Mouse (Mus musculus) limb, embryonic 11.5 days (tissue): Measurements from ENCODE around the gene Zfp972. TPM values are rescaled to one million over a fixed set of nuclear protein-coding genes. Genes with fewer than 3 reads are reported as not detected.
"Not testable (repeated sequence)": the region's sequence is repeated elsewhere in the genome, so short reads cannot be mapped to it uniquely, and the experiment has no call there.

Experiments
- ATAC-seq: fragments of 200-750 bp; cut with Nextera tagmentation; 2 replicates; pipeline ENCODE4 v1.8.0; 2017; ENCODE audit warnings: low read depth; ENCODE audit not compliant: insufficient number of reproducible peaks, low FRiP score, low TSS enrichment
- DNase-seq: peaks from one replicate; pipeline ENCODE4 v3.0.0-alpha.2; 2015; ENCODE audit warnings: low spot score
- H3K27ac ChIP-seq: fragments of 300-500 bp; sonication (generic); replicated peaks from 2 replicates; pipeline ENCODE4 v1.5.1; 2014; ENCODE audit warnings: low read depth, mild to moderate bottlenecking, low read length
- H3K27me3 ChIP-seq: fragments of 300-500 bp; sonication (generic); 2 replicates; pipeline ENCODE4 v1.6.1; 2014; ENCODE audit warnings: mild to moderate bottlenecking, low read length, mixed read lengths; ENCODE audit not compliant: control insufficient read depth, insufficient read depth
- H3K36me3 ChIP-seq: fragments of 300-500 bp; sonication (generic); 2 replicates; pipeline ENCODE4 v1.6.1; 2014; ENCODE audit warnings: mild to moderate bottlenecking, low read length, moderate library complexity, mixed read lengths; ENCODE audit not compliant: control insufficient read depth, insufficient read depth
- H3K4me1 ChIP-seq: fragments of 300-500 bp; sonication (generic); 2 replicates; pipeline ENCODE4 v1.6.1; 2014; ENCODE audit warnings: low read length, mixed read lengths; ENCODE audit not compliant: control insufficient read depth, insufficient read depth
- H3K4me2 ChIP-seq: fragments of 300-500 bp; sonication (generic); 2 replicates; pipeline ENCODE4 v1.6.1; 2014; ENCODE audit warnings: low read depth, mild to moderate bottlenecking, moderate library complexity; ENCODE audit not compliant: severe bottlenecking
- H3K4me3 ChIP-seq: fragments of 300-500 bp; sonication (generic); 2 replicates; pipeline ENCODE4 v1.5.1; 2014; ENCODE audit warnings: low read depth, low read length
- H3K9ac ChIP-seq: fragments of 300-500 bp; sonication (generic); 2 replicates; pipeline ENCODE4 v1.6.1; 2014; ENCODE audit warnings: mild to moderate bottlenecking, low read length
- H3K9me3 ChIP-seq: fragments of 300-500 bp; sonication (generic); 2 replicates; pipeline ENCODE4 v1.6.1; 2016; ENCODE audit warnings: low read length; ENCODE audit not compliant: control insufficient read depth
- WGBS: fragments of 180-500 bp; shearing (Covaris S2); extraction: QIAGEN DNeasy Blood & Tissue Kit; methylation state at CpG from one replicate; pipeline ENCODE4 v1.1.7; 2014; 5-methylcytosine and 5-hydroxymethylcytosine counted together
- polyA plus RNA-seq: library from polyadenylated mRNA; unstranded; fragments of >200 nt; fragmentation: Nextera tagmentation; extraction: Ambion mirVana; gene quantifications from 2 replicates; pipeline ENCODE4 v1.2.1, GENCODE M21; 2014

Gene Zfp972
- not detected in 2 replicates for polyA plus RNA-seq

- not testable (repeated sequence) for ATAC-seq, H3K4me3 ChIP-seq, H3K27me3 ChIP-seq, H3K9me3 ChIP-seq, H3K4me1 ChIP-seq, DNase-seq, H3K9ac ChIP-seq, H3K4me2 ChIP-seq, H3K27ac ChIP-seq, H3K36me3 ChIP-seq
- WGBS = 78% methylated on average over 3 of the region's 5 CpGs
Measured at GRCm38 (mm10) chr2:177925563-177926103, at the start of gene Zfp972. Gene Zfp972, minus strand, starts transcription at chr2:177925613.

- 89% methylated on average over 6 of the region's 7 CpGs for WGBS
- H3K27ac ChIP-seq, H3K9me3 ChIP-seq, H3K36me3 ChIP-seq, H3K9ac ChIP-seq, H3K27me3 ChIP-seq, H3K4me3 ChIP-seq, DNase-seq, H3K4me2 ChIP-seq, ATAC-seq, H3K4me1 ChIP-seq: not testable (repeated sequence)
Measured at GRCm38 (mm10) chr2:177974814-177975213, 49.4 kb upstream of the Zfp972 start.

GRCm38 (mm10) chr2:177957145-177957544 lies 31.7 kb upstream of the Zfp972 start, which contains the start of gene Gm14326:
Gene Gm14326, minus strand, starts transcription at chr2:177957297.
- not testable (repeated sequence) for ATAC-seq, H3K4me1 ChIP-seq, H3K9me3 ChIP-seq, H3K36me3 ChIP-seq, H3K27ac ChIP-seq, H3K9ac ChIP-seq, H3K27me3 ChIP-seq
- Histone ChIP-seq H3K4me2 (peak within 1 kb of the TSS; percentile 28; the same call in 1 of the 2 replicates), H3K4me3 (peak within 1 kb of the TSS; percentile 31)
- 0% methylated on average over 4 of the region's 7 CpGs for WGBS
- DNase-seq = peak; percentile 20

- not testable (repeated sequence) for H3K4me1 ChIP-seq, H3K9me3 ChIP-seq, H3K9ac ChIP-seq, H3K36me3 ChIP-seq, ATAC-seq, H3K27ac ChIP-seq, H3K27me3 ChIP-seq
- Histone ChIP-seq H3K4me2 (0 out of 2 replicates have a peak overlapping the region, but pooled peaks have one; percentile 20), H3K4me3 (peak overlapping the region; percentile 31)
- peak; percentile 16 for DNase-seq
- WGBS = 0% methylated on average over 18 of the region's 18 CpGs
Measured at GRCm38 (mm10) chr2:177956734-177957133, 31.3 kb upstream of the Zfp972 start.

GRCm38 (mm10) chr2:177903276-177903675 lies 22.1 kb downstream of the Zfp972 start:
- not testable (repeated sequence) for H3K4me3 ChIP-seq, H3K9ac ChIP-seq, H3K36me3 ChIP-seq, H3K4me2 ChIP-seq, H3K9me3 ChIP-seq, H3K27me3 ChIP-seq, H3K4me1 ChIP-seq, DNase-seq, ATAC-seq, H3K27ac ChIP-seq
- no CpG with 5 or more reads among the region's 12 CpGs for WGBS

- not testable (repeated sequence) for H3K4me1 ChIP-seq, H3K9me3 ChIP-seq, H3K27ac ChIP-seq, H3K4me3 ChIP-seq, H3K4me2 ChIP-seq, H3K36me3 ChIP-seq, H3K9ac ChIP-seq, H3K27me3 ChIP-seq, ATAC-seq, DNase-seq
- 81% methylated on average over 2 of the region's 3 CpGs for WGBS
Measured at GRCm38 (mm10) chr2:177898171-177898570, 27.2 kb downstream of the Zfp972 start.

GRCm38 (mm10) chr2:177897046-177897578 lies 28.3 kb downstream of the Zfp972 start, which contains the start of gene Gm14327:
Gene Gm14327, plus strand, starts transcription at chr2:177897096.
- WGBS = 47% methylated on average over 8 of the region's 13 CpGs
- H3K27ac ChIP-seq, H3K9me3 ChIP-seq, H3K27me3 ChIP-seq, DNase-seq, H3K36me3 ChIP-seq, H3K9ac ChIP-seq, H3K4me3 ChIP-seq, ATAC-seq, H3K4me2 ChIP-seq, H3K4me1 ChIP-seq: not testable (repeated sequence)

- H3K9me3 ChIP-seq, H3K9ac ChIP-seq, H3K4me3 ChIP-seq, DNase-seq, ATAC-seq, H3K4me1 ChIP-seq, H3K27ac ChIP-seq, H3K36me3 ChIP-seq, H3K27me3 ChIP-seq, H3K4me2 ChIP-seq: not testable (repeated sequence)
- 93% methylated on average over 10 of the region's 14 CpGs for WGBS
Measured at GRCm38 (mm10) chr2:177887743-177888142, 37.7 kb downstream of the Zfp972 start.
